Mouse (Mus musculus): ENCODE measurements around the gene Arglu1. TPM values are rescaled to one million over a fixed set of nuclear protein-coding genes. Genes with fewer than 3 reads are reported as not detected.

Arglu1 gene
- polyA plus RNA-seq, 1 experiment: 20.5 TPM

DNA sequence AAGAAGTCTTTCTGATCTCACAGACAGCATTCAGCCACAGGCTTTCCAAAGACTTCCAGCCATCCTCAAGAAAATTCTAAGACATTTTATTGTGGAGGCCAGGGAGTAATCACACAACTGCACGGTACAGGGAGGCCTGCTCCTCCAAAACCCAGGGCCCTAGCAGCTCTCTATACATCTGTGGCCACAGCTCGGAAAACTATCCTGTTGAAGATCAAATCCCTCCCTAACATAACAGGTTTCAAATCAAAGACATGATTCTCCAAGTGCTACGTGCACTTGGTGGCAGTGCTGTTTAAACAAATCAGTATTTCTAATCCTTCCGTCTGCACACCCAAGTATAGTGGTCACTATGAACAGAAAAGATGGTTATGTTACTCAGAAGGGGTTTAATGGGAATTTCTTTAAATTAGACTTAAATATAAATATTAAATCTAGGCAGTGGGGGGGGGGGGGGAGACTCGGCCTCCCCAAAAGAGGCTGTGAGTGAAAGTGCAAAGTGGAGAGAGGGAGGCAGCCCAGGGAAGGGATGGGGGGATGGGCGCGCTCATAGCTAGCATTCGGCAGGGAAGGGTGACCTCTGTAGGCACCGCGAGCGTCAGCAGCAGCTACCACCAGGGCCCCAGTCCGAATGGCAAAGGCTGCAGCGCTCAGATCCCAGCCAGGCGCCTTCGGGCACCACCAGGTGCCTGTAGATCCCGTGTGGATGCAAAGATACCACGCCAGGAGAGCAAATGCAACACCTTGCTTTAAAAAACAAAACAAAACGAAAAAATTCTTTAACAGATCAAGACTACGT, 31.7 kb downstream of the Arglu1 start:
- no peak for TF ChIP-seq POLR2A (IDR thresholded peaks at IDR 0.05; ENCODE audit: low read depth, low read length)
- TF ChIP-seq CTCF (conservative IDR thresholded peaks at IDR 0.05; ENCODE audit: insufficient read depth, insufficient read length, low read depth, low read length): peak; percentile 74

DNA sequence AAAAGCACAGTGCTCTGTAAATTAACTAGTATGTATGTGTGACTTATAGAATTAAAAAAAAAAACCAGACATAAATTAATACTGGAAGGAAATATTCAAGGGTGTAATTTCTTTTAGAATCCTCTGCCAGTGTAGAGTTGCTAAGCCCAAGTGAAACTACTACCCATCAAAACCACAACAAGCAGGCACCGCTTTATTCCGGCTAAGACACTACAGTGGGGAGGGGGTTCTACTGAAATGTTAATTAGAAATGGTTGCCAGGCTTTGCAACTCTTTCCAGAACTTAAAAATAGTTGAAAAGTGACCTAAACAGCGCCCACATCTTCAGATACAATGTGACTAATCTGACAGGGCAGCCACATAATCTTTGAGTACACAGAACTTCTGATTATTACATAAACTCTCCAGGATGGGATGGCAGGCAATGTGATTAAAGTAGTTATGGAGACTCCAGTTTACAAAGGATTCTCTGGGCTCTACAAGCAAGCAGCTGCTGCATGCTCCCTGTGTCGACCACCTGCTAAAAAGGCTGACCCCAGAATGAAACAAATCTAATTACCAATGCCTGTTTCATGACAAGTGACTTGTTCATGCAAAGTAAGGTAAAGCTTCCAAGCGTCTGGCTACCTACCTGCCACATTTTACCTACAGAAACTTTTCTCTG, 32.5 kb downstream of the Arglu1 start:
- no peak for DNase-seq
- 70% methylated on average over 5 of the region's 5 CpGs for WGBS
- H3K4me3 ChIP-seq (ENCODE audit: insufficient read depth, low read depth, low read length): peak overlapping the region; percentile 40
- H3K27me3 ChIP-seq (replicated peaks; ENCODE audit: control insufficient read depth, insufficient read depth, low read length): no peaks in the 10 kb centered on the region
- peaks cover 5% of the 10 kb centered on the region; the same call in 1 of the 2 replicates for H3K4me1 ChIP-seq (ENCODE audit: control insufficient read depth, insufficient read depth, low read length)
- peak overlapping the region; percentile 5; the same call in 1 of the 2 replicates for H3K27ac ChIP-seq (ENCODE audit: insufficient read depth, low read depth, low read length)
- H3K36me3 ChIP-seq (ENCODE audit: control insufficient read depth, insufficient read depth, low read length): no peaks in the 10 kb centered on the region
- no peak for TF ChIP-seq POLR2A (IDR thresholded peaks at IDR 0.05; ENCODE audit: low read depth, low read length)
- no peak for TF ChIP-seq CTCF (conservative IDR thresholded peaks at IDR 0.05; ENCODE audit: insufficient read depth, insufficient read length, low read depth, low read length)

More for the DNA sequence above, 31.7 kb downstream of the Arglu1 start:
- peaks cover 5% of the 10 kb centered on the region; the same call in 1 of the 2 replicates for H3K4me1 ChIP-seq (ENCODE audit: control insufficient read depth, insufficient read depth, low read length)
- peak overlapping the region; percentile 88 for H3K4me3 ChIP-seq (ENCODE audit: insufficient read depth, low read depth, low read length)
- H3K27ac ChIP-seq (ENCODE audit: insufficient read depth, low read depth, low read length): 0 out of 2 replicates have a peak overlapping the region, but pooled peaks have one; percentile 5
- no peaks in the 10 kb centered on the region for H3K27me3 ChIP-seq (replicated peaks; ENCODE audit: control insufficient read depth, insufficient read depth, low read length)
- 18% methylated on average over 19 of the region's 19 CpGs for WGBS
- no peaks in the 10 kb centered on the region for H3K36me3 ChIP-seq (ENCODE audit: control insufficient read depth, insufficient read depth, low read length)
- peak; percentile 86 for DNase-seq

DNA sequence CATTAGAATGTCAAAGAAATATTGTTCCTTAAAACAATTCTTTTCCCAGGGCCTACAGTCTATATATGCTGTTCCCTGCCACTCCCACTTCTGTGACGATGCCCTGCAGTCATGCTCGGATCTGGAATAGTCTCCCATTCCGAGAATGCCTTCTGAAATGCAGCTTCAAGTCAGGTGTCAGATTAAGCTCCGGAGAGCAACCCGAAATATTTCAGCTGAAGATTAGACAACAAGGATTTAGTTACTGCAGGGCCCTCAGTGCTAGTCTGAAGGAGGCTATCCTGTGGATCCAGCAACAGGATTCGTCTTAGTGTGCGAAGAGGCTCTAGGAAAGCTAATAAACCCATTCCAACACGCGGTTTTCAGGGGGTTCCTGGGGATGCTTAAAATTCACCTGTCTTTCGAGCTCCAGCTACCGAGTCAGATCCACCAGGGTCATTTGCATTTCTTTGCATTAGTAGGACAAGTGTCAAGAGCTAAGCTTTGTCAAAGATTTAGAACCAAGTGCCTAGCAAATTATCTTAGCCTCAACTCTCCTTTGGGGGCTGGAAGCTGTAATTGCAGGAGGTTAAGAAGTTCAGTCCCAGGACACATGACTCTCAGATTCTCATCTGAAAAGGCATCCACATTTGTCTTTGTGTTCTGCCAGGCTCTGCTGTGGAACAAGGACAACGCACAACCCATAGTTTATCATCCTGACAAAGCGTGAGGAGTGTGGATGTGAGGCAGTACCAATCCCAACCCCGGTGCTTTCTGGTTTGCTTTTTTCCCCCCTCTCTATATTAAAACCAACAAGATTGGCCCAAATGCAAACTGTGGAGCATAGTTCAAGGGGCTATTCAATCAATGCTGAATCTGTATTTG, 33.5 kb downstream of the Arglu1 start:
- no peak for TF ChIP-seq CTCF (conservative IDR thresholded peaks at IDR 0.05; ENCODE audit: insufficient read depth, insufficient read length, low read depth, low read length)
- TF ChIP-seq POLR2A (IDR thresholded peaks at IDR 0.05; ENCODE audit: low read depth, low read length): no peak
- peak overlapping the region; percentile 35 for H3K4me3 ChIP-seq (ENCODE audit: insufficient read depth, low read depth, low read length)
- 59% methylated on average over 14 of the region's 14 CpGs for WGBS

GRCm38 (mm10) chr8:8655346-8656340, 34.7 kb downstream of the Arglu1 start:
- no peak for DNase-seq
- TF ChIP-seq POLR2A (IDR thresholded peaks at IDR 0.05; ENCODE audit: low read depth, low read length) (no peak), CTCF (conservative IDR thresholded peaks at IDR 0.05; ENCODE audit: insufficient read depth, insufficient read length, low read depth, low read length) (no peak)
- Histone ChIP-seq H3K27me3 (replicated peaks; ENCODE audit: control insufficient read depth, insufficient read depth, low read length) (no peaks in the 10 kb centered on the region), H3K36me3 (ENCODE audit: control insufficient read depth, insufficient read depth, low read length) (no peaks in the 10 kb centered on the region), H3K4me3 (ENCODE audit: insufficient read depth, low read depth, low read length) (no peak overlapping the region), H3K27ac (ENCODE audit: insufficient read depth, low read depth, low read length) (no peak overlapping the region), H3K4me1 (ENCODE audit: control insufficient read depth, insufficient read depth, low read length) (peaks cover 3% of the 10 kb centered on the region; the same call in 1 of the 2 replicates)
- 73% methylated on average over 24 of the region's 24 CpGs for WGBS

More for the DNA sequence above, 33.5 kb downstream of the Arglu1 start:
- peaks cover 3% of the 10 kb centered on the region; the same call in 1 of the 2 replicates for H3K4me1 ChIP-seq (ENCODE audit: control insufficient read depth, insufficient read depth, low read length)
- no peak for DNase-seq
- H3K27me3 ChIP-seq (replicated peaks; ENCODE audit: control insufficient read depth, insufficient read depth, low read length): no peaks in the 10 kb centered on the region
- H3K36me3 ChIP-seq (ENCODE audit: control insufficient read depth, insufficient read depth, low read length): no peaks in the 10 kb centered on the region
- H3K27ac ChIP-seq (ENCODE audit: insufficient read depth, low read depth, low read length): no peak overlapping the region

DNA sequence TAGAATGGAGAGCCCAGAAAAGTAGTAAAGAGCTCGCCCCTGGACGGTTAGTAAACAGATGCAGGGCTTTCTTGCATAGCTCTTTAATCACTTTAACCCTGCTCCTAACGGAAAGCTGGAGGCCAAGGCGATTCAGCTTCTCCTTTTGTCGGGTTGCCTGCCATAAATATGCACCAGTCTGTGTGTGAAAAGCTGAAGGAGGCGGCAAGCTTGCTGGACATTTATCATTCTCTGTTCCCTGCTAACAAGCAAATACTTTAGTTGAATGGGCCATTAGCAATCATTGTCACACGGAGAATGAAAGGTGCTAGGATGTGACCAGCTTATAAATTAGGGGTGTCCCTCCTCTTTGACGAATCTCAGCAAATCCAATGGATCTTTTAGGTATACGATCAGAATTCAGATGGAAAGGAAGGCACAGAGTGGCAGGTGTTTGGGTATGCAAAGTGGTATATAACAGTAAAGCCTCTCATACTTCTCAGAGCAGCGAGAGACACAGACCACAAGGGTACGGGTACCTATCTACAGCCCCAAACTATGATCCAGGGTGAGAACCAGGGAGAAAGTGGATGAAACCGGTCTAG, 36.3 kb downstream of the Arglu1 start:
- H3K4me3 ChIP-seq (ENCODE audit: insufficient read depth, low read depth, low read length): no peak overlapping the region
- WGBS: 54% methylated on average over 12 of the region's 12 CpGs
- no peak overlapping the region for H3K27ac ChIP-seq (ENCODE audit: insufficient read depth, low read depth, low read length)
- H3K27me3 ChIP-seq (replicated peaks; ENCODE audit: control insufficient read depth, insufficient read depth, low read length): no peaks in the 10 kb centered on the region
- TF ChIP-seq CTCF (conservative IDR thresholded peaks at IDR 0.05; ENCODE audit: insufficient read depth, insufficient read length, low read depth, low read length) (no peak), POLR2A (IDR thresholded peaks at IDR 0.05; ENCODE audit: low read depth, low read length) (no peak)
- peaks cover 3% of the 10 kb centered on the region; the same call in 1 of the 2 replicates for H3K4me1 ChIP-seq (ENCODE audit: control insufficient read depth, insufficient read depth, low read length)
- H3K36me3 ChIP-seq (ENCODE audit: control insufficient read depth, insufficient read depth, low read length): no peaks in the 10 kb centered on the region
- no peak for DNase-seq

Data from kidney, adult 2 months (tissue).